Mouse (Mus musculus) Patski (cell line): ENCODE measurements around the gene Lbx2. TPM values are rescaled to one million over a fixed set of nuclear protein-coding genes. Genes with fewer than 3 reads are reported as not detected.

ENCODE experiments used
- ATAC-seq: fragments of 100-300 bp; one replicate; pipeline ENCODE4 v1.8.0; 2021
- CTCF ChIA-PET: fragments of 350-600 bp; sonication (Branson Sonifier 250); formaldehyde crosslinking; loops from one replicate; lab custom pipeline; 2022; ENCODE audit warnings: inconsistent platforms; lab: Charles Lee
- POLR2A ChIA-PET: fragments of 350-600 bp; sonication (Branson Sonifier 250); formaldehyde crosslinking; loops from one replicate; lab custom pipeline; 2022; ENCODE audit warnings: antibody characterized with exemption, inconsistent platforms; lab: Charles Lee
- DNase-seq: peaks from one replicate; pipeline ENCODE4 v3.0.0-alpha.2; 2011; ENCODE audit warnings: low read depth, low spot score
- H3K27me3 ChIP-seq: fragments of 371-371 bp; one replicate; pipeline ENCODE4 v1.5.1; 2021
- CTCF ChIP-seq: fragments of 100-300 bp; IDR thresholded peaks from one replicate; pipeline ENCODE4 v1.5.1; 2021
- in situ Hi-C: fragments of 300-500 bp; cut with MboI; formaldehyde crosslinking; loops from 3 replicates; pipeline ENCODE4 v1.11.1; 2018; ENCODE audit warnings: low pct_unique_long_range_greater_than_20kb, mixed read lengths
- polyA plus RNA-seq: library from polyadenylated mRNA; unstranded; gene quantifications from one replicate; pipeline ENCODE4 v1.2.3, GENCODE M21; 2021

Gene Lbx2
- polyA plus RNA-seq, 1 experiment from 2014 or later, result 0.51 TPM

- in situ Hi-C loops, result loop anchor here (5.0 kb wide), 1 partner anchor 40 kb away; the partner anchor contains the start of genes 1700003E16Rik and Wdr54
- no peak for ATAC-seq
- ChIA-PET POLR2A (interaction anchor here (0.5 to 1.2 kb wide), 3 partner anchors 11 to 27 kb away, joined by 3 to 15 read pairs (median 3); no protein-coding TSS in a partner anchor), CTCF (interaction anchor here (0.8 to 1.6 kb wide), 2 partner anchors 28 to 41 kb away, joined by 3 read pairs; no protein-coding TSS in a partner anchor)
- H3K27me3 ChIP-seq, result no peaks in the 10 kb centered on the region
- TF ChIP-seq CTCF, result no peak
- no peak for DNase-seq
These were observed 31.4 kb downstream of the Lbx2 start for GRCm38 (mm10) chr6:83117616-83118015.

DNA sequence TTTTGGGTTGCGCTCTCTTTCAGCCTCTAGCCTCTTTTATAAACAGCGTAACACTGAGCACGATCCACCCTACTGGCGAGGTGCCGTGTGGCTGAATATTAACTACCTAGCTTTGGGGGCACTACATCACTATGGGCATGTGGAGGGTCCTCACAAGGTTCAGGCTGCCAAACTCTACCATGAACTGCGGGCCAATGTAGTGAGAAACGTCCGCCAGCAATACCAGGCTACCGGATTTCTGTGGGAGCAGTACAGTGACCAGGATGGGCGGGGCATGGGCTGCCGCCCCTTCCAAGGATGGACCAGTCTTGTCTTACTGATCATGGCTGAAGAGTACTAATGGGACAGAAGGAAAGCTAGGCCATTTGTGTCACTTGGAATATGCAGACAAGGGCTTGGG is 32.2 kb downstream of the Lbx2 start:
- POLR2A ChIA-PET, result interaction anchor here (0.5 to 1.6 kb wide), 5 partner anchors 9 to 26 kb away, joined by 3 to 15 read pairs (median 3); no protein-coding TSS in a partner anchor
- in situ Hi-C loops, result loop anchor here (5.0 kb wide), 1 partner anchor 39 kb away; the partner anchor contains the start of genes 1700003E16Rik and Wdr54

DNA sequence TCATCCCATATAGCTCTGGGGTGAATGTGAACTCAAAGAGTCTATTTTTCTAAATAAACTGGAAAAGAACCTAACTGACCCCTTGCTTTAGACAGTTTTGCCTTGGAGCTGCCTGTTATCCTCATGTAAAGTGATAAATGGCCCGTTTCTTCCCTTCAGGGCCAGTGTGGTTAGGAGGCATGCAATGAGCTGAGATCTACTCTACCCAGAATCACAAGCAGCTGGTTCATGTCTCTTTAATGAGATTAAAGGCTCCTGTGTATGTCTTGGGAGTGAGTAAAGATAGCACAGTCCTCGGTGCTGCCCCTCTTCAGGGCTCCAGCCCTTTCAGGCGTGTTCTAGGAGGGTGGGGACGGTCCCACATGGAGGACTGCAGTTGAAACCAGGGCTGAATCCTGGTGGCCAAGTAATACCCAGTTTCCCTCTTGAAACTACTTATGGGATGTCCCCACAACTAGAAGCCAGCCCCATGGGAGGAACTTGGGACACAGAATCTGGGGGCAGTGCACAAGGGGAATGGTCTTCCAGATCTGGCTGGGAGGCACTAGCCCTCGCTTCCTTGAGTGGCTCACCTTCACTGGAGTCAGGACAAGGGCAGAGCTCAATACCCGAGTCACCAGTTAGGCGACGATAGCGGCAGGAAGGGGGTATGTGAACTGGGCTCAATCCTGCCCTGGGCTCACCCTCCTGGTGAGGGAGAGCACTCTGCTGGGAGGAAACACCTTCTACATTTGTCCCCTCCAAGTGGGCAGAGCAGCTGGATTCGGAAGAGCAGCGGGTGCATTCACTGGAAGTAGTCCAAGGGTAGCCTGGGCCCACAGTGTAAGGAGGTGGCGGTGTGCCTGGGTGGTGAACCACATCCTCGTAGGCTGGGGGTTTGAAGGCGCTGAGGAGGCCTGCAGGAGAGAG is 32.9 kb downstream of the Lbx2 start:
- no peak for ATAC-seq
- CTCF ChIA-PET, result interaction anchor here (1.0 to 2.0 kb wide), 7 partner anchors 9 to 123 kb away, joined by 3 to 6 read pairs (median 4); partner anchors contain the start of genes Ccdc142, Dctn1 and Gm42688
- in situ Hi-C loops, result loop anchor here (5.0 kb wide), 1 partner anchor 38 kb away; the partner anchor contains the start of genes 1700003E16Rik and Wdr54
- POLR2A ChIA-PET, result interaction anchor here (0.9 to 1.6 kb wide), 6 partner anchors 9 to 33 kb away, joined by 3 to 15 read pairs (median 4); no protein-coding TSS in a partner anchor
- H3K27me3 ChIP-seq, result no peaks in the 10 kb centered on the region
- no peak for DNase-seq
- TF ChIP-seq CTCF, result no peak

More for the DNA sequence above, 32.2 kb downstream of the Lbx2 start:
- DNase-seq (no peak), ATAC-seq (no peak)
- CTCF ChIA-PET, result interaction anchor here (0.8 to 1.7 kb wide), 5 partner anchors 9 to 40 kb away, joined by 3 to 5 read pairs (median 3); no protein-coding TSS in a partner anchor
- no peak for TF ChIP-seq CTCF
- no peaks in the 10 kb centered on the region for H3K27me3 ChIP-seq

DNA sequence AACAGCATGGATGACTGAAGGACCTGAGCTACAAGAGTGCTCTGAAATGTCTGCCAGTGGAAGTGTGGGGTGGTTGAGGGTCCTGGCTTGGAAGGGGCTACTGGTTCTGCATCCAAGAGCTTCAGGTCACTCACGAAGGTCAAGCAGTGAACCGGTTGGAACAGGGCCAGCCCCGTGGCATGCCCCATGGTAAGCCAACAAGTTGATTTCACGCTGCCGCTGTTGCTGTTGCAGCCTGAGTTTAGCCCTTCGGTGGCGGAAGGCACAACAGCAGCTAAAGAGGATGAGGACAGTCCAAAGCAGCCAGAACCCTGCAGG is 33.5 kb downstream of the Lbx2 start:
- ChIA-PET POLR2A (interaction anchor here (0.9 to 1.6 kb wide), 5 partner anchors 10 to 33 kb away, joined by 3 to 6 read pairs (median 4); no protein-coding TSS in a partner anchor), CTCF (interaction anchor here (1.1 to 2.0 kb wide), 5 partner anchors 9 to 123 kb away, joined by 3 to 6 read pairs (median 5); partner anchors contain the start of genes Ccdc142, Dctn1 and Gm42688)
- H3K27me3 ChIP-seq, result no peaks in the 10 kb centered on the region
- DNase-seq (no peak), ATAC-seq (no peak)
- in situ Hi-C loops, result loop anchor here (5.0 kb wide), 1 partner anchor 38 kb away; the partner anchor contains the start of genes 1700003E16Rik and Wdr54
- TF ChIP-seq CTCF, result no peak

DNA sequence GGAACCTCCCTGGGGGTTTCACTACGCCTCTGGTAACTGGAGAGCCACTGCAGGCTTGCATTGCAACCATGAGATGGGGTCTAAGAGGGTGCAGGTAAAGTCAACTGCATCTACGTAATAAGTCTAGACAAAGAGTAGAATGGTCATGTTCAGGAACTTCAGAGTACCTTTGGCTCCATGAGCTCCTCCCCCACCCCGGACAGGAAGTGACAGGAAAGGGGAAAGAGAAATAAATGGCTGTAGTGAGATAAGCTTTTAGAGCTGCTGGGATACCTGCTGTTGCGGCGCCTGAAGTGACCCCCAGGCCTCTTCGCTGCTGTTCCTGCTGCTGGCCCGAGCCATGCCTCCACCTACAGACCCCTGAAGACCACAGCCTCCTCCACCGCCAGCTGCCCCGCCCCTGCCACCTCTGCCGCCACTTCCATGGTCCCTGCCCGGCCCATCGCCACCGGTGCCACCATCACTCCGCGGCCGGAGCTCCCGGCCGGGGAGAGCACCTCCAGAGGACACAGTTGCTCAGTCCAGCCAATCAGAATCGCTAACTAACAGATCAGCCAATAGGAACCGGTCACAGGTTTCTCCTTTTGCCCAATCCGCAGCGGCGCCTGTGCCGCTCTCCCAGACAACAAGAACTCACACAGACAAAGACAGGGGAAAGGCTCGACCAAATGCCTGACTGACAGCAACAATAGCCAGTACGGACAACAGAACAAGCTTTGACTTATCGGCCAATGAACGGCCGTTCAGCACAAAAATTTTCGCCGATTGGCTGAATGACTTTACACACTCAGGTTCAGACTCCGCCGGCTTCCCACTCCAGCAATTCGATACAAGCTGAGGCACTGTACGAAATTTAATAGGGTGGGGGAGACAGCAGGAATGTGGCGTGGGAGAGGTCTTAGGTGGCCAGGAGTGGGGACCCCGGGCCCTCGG is 35.0 kb downstream of the Lbx2 start, which contains the start of gene Wbp1:
Wbp1 (minus strand) TSS at position 630 of the 933 bp plus-strand sequence.
- ChIA-PET POLR2A (interaction anchor here (0.6 to 2.4 kb wide), 6 partner anchors 11 to 153 kb away, joined by 3 to 11 read pairs (median 6); partner anchors contain the start of genes 1700003E16Rik, Rtkn and Wdr54), CTCF (interaction anchor here (1.2 to 1.4 kb wide), 5 partner anchors 25 to 124 kb away, joined by 3 to 6 read pairs (median 3); no protein-coding TSS in a partner anchor)
- in situ Hi-C loops, result no loop called here
- no peaks in the 10 kb centered on the region for H3K27me3 ChIP-seq
- DNase-seq (peak; percentile 99), ATAC-seq (peak; percentile 96)
- no peak for TF ChIP-seq CTCF

DNA sequence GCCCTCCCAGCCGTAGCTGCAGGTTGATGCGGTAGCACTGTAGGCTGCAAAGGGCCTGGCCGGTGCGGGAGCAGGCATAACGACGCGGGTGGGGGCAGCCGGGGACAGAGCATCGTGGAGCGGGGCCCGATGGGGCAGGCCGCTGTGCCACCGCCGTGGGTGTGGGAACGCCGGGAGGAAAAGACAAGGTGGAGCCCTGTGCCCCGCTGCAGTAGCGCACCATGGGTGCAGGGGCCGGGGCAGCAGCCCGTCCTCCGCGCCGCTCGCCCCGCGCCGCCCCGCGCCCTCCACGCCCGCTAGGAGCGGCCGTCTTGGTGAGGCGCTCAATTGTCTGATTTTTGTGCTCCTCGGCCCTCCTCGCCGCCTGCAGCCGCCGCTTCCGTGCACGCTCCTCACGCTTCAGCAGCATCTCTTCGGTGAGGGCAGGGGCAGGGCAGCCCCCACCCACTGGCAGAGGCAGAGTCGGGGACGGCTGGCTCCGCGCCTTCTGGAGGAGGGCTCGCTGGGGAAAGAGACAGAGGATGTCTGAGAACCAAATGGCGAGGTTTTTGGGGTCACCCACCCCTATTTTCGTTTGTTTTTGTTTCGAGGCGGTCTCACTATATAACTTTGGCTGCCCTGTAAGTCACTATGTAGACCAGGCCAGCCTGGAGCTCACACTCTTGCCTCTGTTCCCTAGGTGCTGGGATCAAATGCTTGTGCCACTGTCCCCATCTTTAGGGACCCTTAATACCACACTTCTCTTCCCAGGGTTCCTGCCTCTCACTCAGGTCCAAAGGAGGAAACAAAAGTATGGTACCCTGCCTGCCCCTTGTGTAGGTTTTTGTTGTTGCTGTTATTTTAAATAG is 35.9 kb downstream of the Lbx2 start:
- CTCF ChIA-PET, result interaction anchor here (1.2 to 3.0 kb wide), 6 partner anchors 15 to 125 kb away, joined by 3 to 10 read pairs (median 3); no protein-coding TSS in a partner anchor
- POLR2A ChIA-PET, result interaction anchor here (0.9 to 2.4 kb wide), 5 partner anchors 12 to 44 kb away, joined by 3 to 11 read pairs (median 7); partner anchors contain the start of genes 1700003E16Rik and Wdr54
- H3K27me3 ChIP-seq, result no peaks in the 10 kb centered on the region
- in situ Hi-C loops, result no loop called here
- TF ChIP-seq CTCF, result no peak
- DNase-seq, result no peak
- ATAC-seq, result peak; percentile 3

DNA sequence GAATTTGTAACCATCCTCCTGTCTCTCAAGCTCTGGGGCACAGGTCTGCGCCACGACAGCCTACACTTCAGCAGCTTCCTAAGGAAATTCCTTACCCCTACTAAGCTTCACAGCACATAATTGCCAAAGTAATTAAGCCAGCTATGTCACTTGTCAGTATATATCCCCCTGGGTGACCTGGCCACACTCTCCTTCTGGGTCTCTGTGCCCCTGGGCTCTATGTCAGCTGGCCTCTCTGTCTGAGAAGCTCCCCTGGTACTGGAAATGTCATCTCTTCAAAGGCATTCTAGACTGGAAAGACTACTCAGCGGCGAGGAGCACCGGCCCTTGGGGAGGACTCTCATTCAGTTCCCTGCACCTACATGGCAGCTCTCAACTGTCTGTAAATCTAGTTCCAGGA is 36.8 kb downstream of the Lbx2 start:
- no peak for TF ChIP-seq CTCF
- no peaks in the 10 kb centered on the region for H3K27me3 ChIP-seq
- in situ Hi-C loops, result no loop called here
- POLR2A ChIA-PET, result interaction anchor here (0.7 to 1.4 kb wide), 2 partner anchors 14 to 26 kb away, joined by 7 read pairs; no protein-coding TSS in a partner anchor
- CTCF ChIA-PET, result interaction anchor here (1.3 to 3.0 kb wide), 2 partner anchors 14 to 126 kb away, joined by 3 to 10 read pairs; no protein-coding TSS in a partner anchor
- no peak for ATAC-seq
- no peak for DNase-seq

DNA sequence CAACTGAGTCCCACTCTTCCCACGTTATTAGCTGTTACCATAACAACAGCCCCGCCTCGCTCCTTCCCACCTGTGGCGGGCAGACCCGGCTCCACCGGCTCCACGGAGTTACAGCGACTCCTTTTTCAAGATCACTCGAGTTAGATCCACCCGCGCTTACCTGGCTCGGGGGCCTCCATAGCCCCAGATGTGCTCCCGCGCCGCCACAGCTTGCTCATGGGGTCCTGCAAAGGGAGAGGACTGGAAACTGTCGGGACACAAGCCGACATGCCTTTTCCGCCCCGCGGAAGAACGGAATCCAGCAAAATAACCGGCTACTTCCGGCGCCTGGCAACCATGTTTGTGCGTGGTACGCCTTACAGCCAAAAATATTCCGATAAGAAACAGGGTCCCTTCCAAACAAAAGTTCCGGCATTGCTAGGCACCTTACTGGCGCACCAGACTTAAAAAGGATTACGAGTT is 38.7 kb downstream of the Lbx2 start:
- in situ Hi-C loops, result no loop called here
- CTCF ChIA-PET, result interaction anchor here (3.0 kb wide), 1 partner anchor 128 kb away, joined by 10 read pairs; no protein-coding TSS in a partner anchor

More for the DNA sequence above, 38.7 kb downstream of the Lbx2 start:
- ATAC-seq, result no peak
- H3K27me3 ChIP-seq, result no peaks in the 10 kb centered on the region
- no peak for TF ChIP-seq CTCF
- DNase-seq, result peak; percentile 84
- POLR2A ChIA-PET, result interaction anchor here (0.6 to 1.1 kb wide), 5 partner anchors 8 to 501 kb away, joined by 3 to 6 read pairs (median 3); no protein-coding TSS in a partner anchor
